Mouse (Mus musculus): ENCODE measurements around the gene Mrps36.

GRCm38 (mm10) chr13:100732756-100733155 is 11.7 kb downstream of the Mrps36 start:
- TF ChIP-seq E2F4 (IDR thresholded peaks at IDR 0.05; ENCODE audit: insufficient read depth) (no peak), POLR2A (IDR thresholded peaks at IDR 0.05; ENCODE audit: insufficient read length, low read depth) (no peak), USF1 (IDR thresholded peaks at IDR 0.05; ENCODE audit: low read depth) (no peak)

All from myocyte (in vitro differentiated cells).